Mouse (Mus musculus): ENCODE measurements around the gene Chrnb1. TPM values are rescaled to one million over a fixed set of nuclear protein-coding genes. Genes with fewer than 3 reads are reported as not detected.

Chrnb1 gene
- total and polyA plus RNA-seq, 2 experiments, result 0.28 to 0.46 TPM

DNA sequence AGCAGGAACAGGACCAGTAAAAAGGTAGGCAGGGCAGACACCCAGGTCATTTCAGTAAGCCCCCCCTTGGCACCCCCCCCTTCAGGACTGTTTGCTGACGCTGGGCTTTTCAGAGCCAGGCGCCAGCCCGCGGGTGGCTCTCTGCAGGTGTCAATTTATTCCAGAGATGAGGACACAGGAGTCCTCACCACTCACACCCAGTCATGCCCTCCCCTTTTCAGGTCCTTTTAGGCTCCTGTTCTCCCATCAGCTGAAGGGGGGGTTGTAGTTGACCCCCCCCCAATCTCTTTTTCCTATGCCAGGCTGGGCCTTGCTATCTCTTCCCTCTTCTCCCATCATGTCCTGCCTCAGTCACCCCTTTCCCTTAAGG is 40.2 kb upstream of the Chrnb1 start:
- 34% methylated on average over 4 of the region's 4 CpGs for WGBS
- no peak overlapping the region for H3K4me3 ChIP-seq (ENCODE audit: insufficient read depth, low read depth, low read length)
- no peak for TF ChIP-seq POLR2A (IDR thresholded peaks at IDR 0.05; ENCODE audit: extremely low read depth, insufficient read depth, low read length)
- TF ChIP-seq CTCF (IDR thresholded peaks at IDR 0.05; ENCODE audit: low read depth, low read length), result no peak
- H3K79me2 ChIP-seq (ENCODE audit: control insufficient read depth, insufficient read depth, low read length), result no peaks in the 10 kb centered on the region
- 0 out of 2 replicates have a peak, but pooled peaks cover 3% of the 10 kb centered on the region for H3K27me3 ChIP-seq (ENCODE audit: control insufficient read depth, insufficient read depth, low read length)
- peaks cover 2% of the 10 kb centered on the region for H3K4me1 ChIP-seq (ENCODE audit: control insufficient read depth, insufficient read depth, low read length)
- H3K27ac ChIP-seq (replicated peaks; ENCODE audit: insufficient read depth, low read depth, low read length), result no peak overlapping the region
- no peak overlapping the region for H3K9ac ChIP-seq (ENCODE audit: low read depth, low read length)
- H3K36me3 ChIP-seq (ENCODE audit: control insufficient read depth, insufficient read depth, low read length), result no peaks in the 10 kb centered on the region
- no peak for DNase-seq (ENCODE audit: extremely low read depth, low read depth, low spot score)

DNA sequence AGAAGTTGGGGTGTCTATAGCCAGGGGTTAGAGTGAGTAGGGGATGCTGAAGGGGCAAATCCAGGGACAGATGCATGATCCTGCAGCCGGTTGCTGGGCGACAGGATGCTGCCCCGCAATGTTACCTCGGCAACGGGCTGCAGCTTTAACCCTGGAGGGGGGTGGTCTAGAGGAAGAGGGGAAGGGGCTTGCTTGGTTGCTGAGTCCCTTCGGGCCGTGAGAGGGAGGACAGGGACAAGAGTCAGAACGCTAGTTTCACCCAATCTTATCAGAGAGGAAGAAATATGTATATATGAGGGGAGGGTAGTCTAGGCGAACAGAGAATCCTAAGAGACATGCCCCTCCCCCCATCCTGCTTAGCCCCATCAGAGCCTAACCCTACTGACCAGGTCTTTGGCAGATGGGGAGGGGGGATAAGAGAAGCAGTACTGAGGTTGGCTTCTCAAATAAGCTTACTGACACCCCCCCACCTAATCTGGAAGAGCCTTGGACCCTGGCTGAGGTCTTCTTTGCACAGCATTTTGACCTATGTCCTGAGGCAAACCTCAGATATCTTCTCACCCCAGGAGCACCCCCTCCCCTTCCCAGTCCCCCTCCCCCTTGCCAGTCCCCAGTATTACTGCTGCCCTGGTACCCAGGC is 39.7 kb upstream of the Chrnb1 start:
- Histone ChIP-seq H3K4me3 (ENCODE audit: insufficient read depth, low read depth, low read length) (no peak overlapping the region), H3K9ac (ENCODE audit: low read depth, low read length) (no peak overlapping the region), H3K4me1 (ENCODE audit: control insufficient read depth, insufficient read depth, low read length) (peaks cover 2% of the 10 kb centered on the region), H3K36me3 (ENCODE audit: control insufficient read depth, insufficient read depth, low read length) (no peaks in the 10 kb centered on the region), H3K27me3 (ENCODE audit: control insufficient read depth, insufficient read depth, low read length) (0 out of 2 replicates have a peak, but pooled peaks cover 3% of the 10 kb centered on the region), H3K79me2 (ENCODE audit: control insufficient read depth, insufficient read depth, low read length) (no peaks in the 10 kb centered on the region), H3K27ac (replicated peaks; ENCODE audit: insufficient read depth, low read depth, low read length) (no peak overlapping the region)
- TF ChIP-seq POLR2A (IDR thresholded peaks at IDR 0.05; ENCODE audit: extremely low read depth, insufficient read depth, low read length) (no peak), CTCF (IDR thresholded peaks at IDR 0.05; ENCODE audit: low read depth, low read length) (no peak)
- 64% methylated on average over 9 of the region's 9 CpGs for WGBS
- no peak for DNase-seq (ENCODE audit: extremely low read depth, low read depth, low spot score)

DNA sequence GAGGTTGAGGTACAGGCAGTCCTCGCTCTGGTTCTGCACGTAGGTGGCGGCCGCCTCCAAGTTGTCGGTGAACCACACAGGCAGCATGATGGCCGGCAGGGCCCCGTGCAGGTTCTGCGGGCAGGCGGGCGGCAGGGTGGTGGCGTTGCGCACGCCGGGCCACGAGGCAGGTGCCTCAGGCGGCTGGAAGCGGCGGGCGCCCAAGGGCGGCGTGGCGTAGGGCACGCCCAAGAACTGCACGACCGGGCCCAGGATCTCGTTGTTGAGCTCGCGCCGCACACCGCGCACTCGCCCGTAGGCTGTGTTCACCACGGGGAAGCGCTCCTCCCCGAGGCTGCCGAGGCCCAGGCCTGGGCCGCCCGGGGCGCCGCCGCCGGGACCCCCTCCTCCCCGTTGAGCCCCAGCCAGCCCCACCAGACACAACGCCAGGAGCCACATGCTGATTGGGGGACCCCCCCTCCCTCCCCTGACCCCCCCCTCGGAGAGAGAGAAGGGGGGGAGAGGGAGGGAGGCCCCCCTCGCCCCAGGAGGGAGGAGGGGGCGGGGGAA is 38.3 kb upstream of the Chrnb1 start:
- Histone ChIP-seq H3K36me3 (ENCODE audit: control insufficient read depth, insufficient read depth, low read length) (no peaks in the 10 kb centered on the region), H3K79me2 (ENCODE audit: control insufficient read depth, insufficient read depth, low read length) (no peaks in the 10 kb centered on the region), H3K4me1 (ENCODE audit: control insufficient read depth, insufficient read depth, low read length) (no peaks in the 10 kb centered on the region), H3K9ac (ENCODE audit: low read depth, low read length) (no peak overlapping the region), H3K27ac (replicated peaks; ENCODE audit: insufficient read depth, low read depth, low read length) (no peak overlapping the region), H3K4me3 (ENCODE audit: insufficient read depth, low read depth, low read length) (no peak overlapping the region), H3K27me3 (ENCODE audit: control insufficient read depth, insufficient read depth, low read length) (0 out of 2 replicates have a peak, but pooled peaks cover 3% of the 10 kb centered on the region)
- 33% methylated on average over 45 of the region's 48 CpGs for WGBS
- DNase-seq (ENCODE audit: extremely low read depth, low read depth, low spot score), result no peak
- no peak for TF ChIP-seq CTCF (IDR thresholded peaks at IDR 0.05; ENCODE audit: low read depth, low read length)
- TF ChIP-seq POLR2A (IDR thresholded peaks at IDR 0.05; ENCODE audit: extremely low read depth, insufficient read depth, low read length), result no peak

DNA sequence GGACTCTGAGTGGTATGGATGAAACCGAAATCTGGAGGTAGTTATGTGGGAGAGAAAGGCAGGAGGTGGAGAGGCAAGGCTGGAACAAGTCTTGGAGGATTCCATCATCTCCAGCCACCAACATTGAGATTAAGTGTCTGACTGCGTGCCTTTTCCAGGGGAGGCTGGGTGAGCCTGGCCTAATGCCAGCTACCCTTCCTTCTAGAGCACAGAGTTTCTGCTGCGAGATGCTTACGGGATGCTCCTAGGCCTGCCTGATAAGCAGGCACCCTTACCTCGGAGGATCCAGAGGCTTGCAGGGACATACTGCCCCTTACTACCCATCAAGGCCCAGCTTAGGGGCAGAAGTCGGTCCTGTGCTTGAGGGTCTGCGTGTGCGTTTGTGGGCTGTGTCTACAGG is 37.8 kb upstream of the Chrnb1 start:
- no peak for DNase-seq (ENCODE audit: extremely low read depth, low read depth, low spot score)
- Histone ChIP-seq H3K4me1 (ENCODE audit: control insufficient read depth, insufficient read depth, low read length) (no peaks in the 10 kb centered on the region), H3K79me2 (ENCODE audit: control insufficient read depth, insufficient read depth, low read length) (no peaks in the 10 kb centered on the region), H3K9ac (ENCODE audit: low read depth, low read length) (no peak overlapping the region), H3K27me3 (ENCODE audit: control insufficient read depth, insufficient read depth, low read length) (0 out of 2 replicates have a peak, but pooled peaks cover 3% of the 10 kb centered on the region), H3K27ac (replicated peaks; ENCODE audit: insufficient read depth, low read depth, low read length) (no peak overlapping the region), H3K4me3 (ENCODE audit: insufficient read depth, low read depth, low read length) (no peak overlapping the region), H3K36me3 (ENCODE audit: control insufficient read depth, insufficient read depth, low read length) (no peaks in the 10 kb centered on the region)
- TF ChIP-seq POLR2A (IDR thresholded peaks at IDR 0.05; ENCODE audit: extremely low read depth, insufficient read depth, low read length), result no peak
- no peak for TF ChIP-seq CTCF (IDR thresholded peaks at IDR 0.05; ENCODE audit: low read depth, low read length)
- WGBS, result 72% methylated on average over 8 of the region's 8 CpGs

DNA sequence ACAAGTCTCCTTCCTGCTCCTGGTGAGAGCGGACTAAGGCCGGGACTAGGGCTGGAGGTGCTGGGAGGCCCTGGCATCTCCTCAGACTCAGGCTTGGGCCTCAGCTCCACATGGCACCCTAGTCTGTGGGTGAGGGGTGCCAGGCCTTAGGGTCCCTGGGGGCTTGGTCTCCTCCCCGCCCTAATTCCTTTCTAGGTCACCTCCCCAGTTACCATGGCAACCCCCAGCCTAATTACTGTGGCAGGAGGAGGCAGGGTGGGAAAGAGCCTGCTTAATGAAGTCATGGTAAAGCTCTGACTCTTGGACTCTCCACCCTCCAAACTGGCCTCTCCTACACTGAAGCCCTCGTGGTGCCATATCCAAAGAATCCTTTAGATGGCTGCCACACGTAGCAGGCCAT is 33.1 kb upstream of the Chrnb1 start:
- no peak for TF ChIP-seq CTCF (IDR thresholded peaks at IDR 0.05; ENCODE audit: low read depth, low read length)
- no peak for TF ChIP-seq POLR2A (IDR thresholded peaks at IDR 0.05; ENCODE audit: extremely low read depth, insufficient read depth, low read length)
- Histone ChIP-seq H3K4me3 (ENCODE audit: insufficient read depth, low read depth, low read length) (no peak overlapping the region), H3K27me3 (ENCODE audit: control insufficient read depth, insufficient read depth, low read length) (0 out of 2 replicates have a peak, but pooled peaks cover 4% of the 10 kb centered on the region), H3K36me3 (ENCODE audit: control insufficient read depth, insufficient read depth, low read length) (no peaks in the 10 kb centered on the region), H3K9ac (ENCODE audit: low read depth, low read length) (no peak overlapping the region), H3K27ac (replicated peaks; ENCODE audit: insufficient read depth, low read depth, low read length) (no peak overlapping the region), H3K79me2 (ENCODE audit: control insufficient read depth, insufficient read depth, low read length) (no peaks in the 10 kb centered on the region), H3K4me1 (ENCODE audit: control insufficient read depth, insufficient read depth, low read length) (no peaks in the 10 kb centered on the region)
- WGBS, result 89% methylated on average over 5 of the region's 5 CpGs
- DNase-seq (ENCODE audit: extremely low read depth, low read depth, low spot score), result no peak

DNA sequence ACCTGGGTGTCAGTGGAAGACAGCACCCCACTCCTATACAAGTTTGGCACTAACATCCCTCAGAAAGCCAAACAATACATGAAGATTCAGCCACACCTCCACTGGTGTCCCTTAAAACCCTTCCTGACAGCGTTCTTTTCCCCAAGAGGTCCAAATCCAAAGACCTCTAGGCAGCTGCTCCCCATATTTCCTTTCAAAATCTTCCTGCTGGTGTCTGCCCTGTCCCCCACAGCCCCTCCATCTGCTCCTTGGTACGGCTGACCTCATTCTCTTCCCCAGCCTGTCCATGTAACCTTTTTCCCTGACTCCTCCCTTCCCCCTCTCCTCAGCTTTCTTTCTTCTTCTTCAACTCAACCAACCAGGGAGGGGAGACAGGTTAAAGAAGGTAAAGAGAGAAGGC is 27.7 kb upstream of the Chrnb1 start:
- Histone ChIP-seq H3K4me1 (ENCODE audit: control insufficient read depth, insufficient read depth, low read length) (no peaks in the 10 kb centered on the region), H3K27ac (replicated peaks; ENCODE audit: insufficient read depth, low read depth, low read length) (no peak overlapping the region), H3K79me2 (ENCODE audit: control insufficient read depth, insufficient read depth, low read length) (no peaks in the 10 kb centered on the region), H3K36me3 (ENCODE audit: control insufficient read depth, insufficient read depth, low read length) (no peaks in the 10 kb centered on the region), H3K9ac (ENCODE audit: low read depth, low read length) (no peak overlapping the region), H3K27me3 (ENCODE audit: control insufficient read depth, insufficient read depth, low read length) (0 out of 2 replicates have a peak, but pooled peaks cover 2% of the 10 kb centered on the region), H3K4me3 (ENCODE audit: insufficient read depth, low read depth, low read length) (no peak overlapping the region)
- TF ChIP-seq POLR2A (IDR thresholded peaks at IDR 0.05; ENCODE audit: extremely low read depth, insufficient read depth, low read length), result no peak
- no peak for TF ChIP-seq CTCF (IDR thresholded peaks at IDR 0.05; ENCODE audit: low read depth, low read length)
- DNase-seq (ENCODE audit: extremely low read depth, low read depth, low spot score), result no peak
- 79% methylated on average over 2 of the region's 2 CpGs for WGBS
